Mouse (Mus musculus) embryonic fibroblast, embryonic 13.5 days (primary cell): ENCODE measurements around the gene Zfhx2.

Experiments used
- CTCF ChIP-seq: IDR thresholded peaks from 2 replicates; pipeline ENCODE4 v1.5.1; 2011; ENCODE audit warnings: mild to moderate bottlenecking, control low read depth, low read length, moderate library complexity, borderline replicate concordance; ENCODE audit not compliant: insufficient read depth
- POLR2A ChIP-seq: IDR thresholded peaks from 2 replicates; pipeline ENCODE4 v1.6.1; 2011; ENCODE audit warnings: low read depth, mild to moderate bottlenecking, control low read depth, low read length, moderate library complexity

GRCm38 (mm10) chr14:55025527-55025926 lies 66.6 kb downstream of the Zfhx2 start:
- TF ChIP-seq POLR2A: no peak
- TF ChIP-seq CTCF: no peak
